Mouse (Mus musculus) erythroblast, embryonic 14.5 days (primary cell): ENCODE results near the gene Mrtfa.

Source experiments
- GATA1 ChIP-seq: IDR thresholded peaks from 2 replicates; pipeline ENCODE4 v1.6.1; 2012; ENCODE audit warnings: low read length, inconsistent platforms, mixed read lengths
- TAL1 ChIP-seq: IDR thresholded peaks from 3 replicates; pipeline ENCODE4 v1.6.1; 2012; ENCODE audit warnings: low read length, inconsistent platforms, mixed read lengths

DNA sequence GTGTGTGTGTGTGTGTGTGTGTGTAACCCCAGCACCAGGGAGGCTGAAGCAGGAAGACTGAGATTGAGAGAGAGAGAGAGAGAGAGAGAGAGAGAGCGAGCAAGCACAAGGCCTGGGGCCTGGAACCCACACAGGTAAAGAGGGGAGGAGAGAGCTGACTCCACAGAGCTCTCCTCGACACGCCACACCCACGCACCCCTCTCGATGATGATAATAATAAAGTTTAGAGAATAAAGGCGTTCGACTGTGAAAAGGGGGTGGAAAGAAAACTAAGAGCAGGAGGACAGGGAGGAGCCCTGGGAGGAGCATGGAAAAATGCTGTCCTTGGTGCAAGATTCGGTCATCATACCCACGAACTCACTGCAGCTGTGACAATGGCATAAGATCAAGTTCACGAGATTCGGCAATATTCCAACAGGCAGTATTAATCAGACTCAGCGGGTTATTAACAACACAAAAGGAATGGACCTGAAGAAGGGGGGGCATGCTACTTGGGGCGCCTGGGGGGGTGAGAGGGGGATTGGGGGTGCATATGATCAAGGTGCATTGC, 49.3 kb upstream of the Mrtfa start:
- no peak for TF ChIP-seq TAL1
- TF ChIP-seq GATA1: no peak
